Mouse (Mus musculus) lung, embryonic 16.5 days (tissue): Measurements from ENCODE around the gene D030056L22Rik. TPM values are rescaled to one million over a fixed set of nuclear protein-coding genes. Genes with fewer than 3 reads are reported as not detected.

Source experiments
- ATAC-seq: fragments of 200-750 bp; cut with Nextera tagmentation; 2 replicates; pipeline ENCODE4 v1.8.0; 2017; ENCODE audit warnings: low read depth, mild to moderate bottlenecking, moderate library complexity
- H3K27ac ChIP-seq: fragments of 300-500 bp; sonication (generic); 2 replicates; pipeline ENCODE4 v1.5.1; 2014; ENCODE audit warnings: mild to moderate bottlenecking, control low read depth, low read length
- H3K27me3 ChIP-seq: fragments of 300-500 bp; sonication (generic); 2 replicates; pipeline ENCODE4 v1.6.1; 2014; ENCODE audit warnings: low read depth, low read length, mixed read lengths; ENCODE audit not compliant: control insufficient read depth, insufficient read depth
- H3K36me3 ChIP-seq: fragments of 300-500 bp; sonication (generic); 2 replicates; pipeline ENCODE4 v1.6.1; 2014; ENCODE audit warnings: low read length; ENCODE audit not compliant: control insufficient read depth, insufficient read depth
- H3K4me1 ChIP-seq: fragments of 300-500 bp; sonication (generic); replicated peaks from 2 replicates; pipeline ENCODE4 v1.6.1; 2014; ENCODE audit warnings: low read length, mixed read lengths; ENCODE audit not compliant: control insufficient read depth, insufficient read depth
- H3K4me2 ChIP-seq: fragments of 300-500 bp; sonication (generic); 2 replicates; pipeline ENCODE4 v1.6.1; 2014; ENCODE audit warnings: low read depth, low read length, control low read depth
- H3K4me3 ChIP-seq: fragments of 300-500 bp; sonication (generic); 2 replicates; pipeline ENCODE4 v1.5.1; 2014; ENCODE audit warnings: mild to moderate bottlenecking, low read length, control low read depth
- H3K9ac ChIP-seq: fragments of 300-500 bp; sonication (generic); 2 replicates; pipeline ENCODE4 v1.6.1; 2014; ENCODE audit warnings: low read length, control low read depth
- H3K9me3 ChIP-seq: fragments of 300-500 bp; sonication (generic); 2 replicates; pipeline ENCODE4 v1.6.1; 2016; ENCODE audit warnings: low read length; ENCODE audit not compliant: control insufficient read depth
- WGBS: fragments of 180-500 bp; shearing (Covaris S2); extraction: QIAGEN DNeasy Blood & Tissue Kit; methylation state at CpG from one replicate; pipeline ENCODE4 v1.1.7; 2014; 5-methylcytosine and 5-hydroxymethylcytosine counted together
- polyA plus RNA-seq: library from polyadenylated mRNA; unstranded; fragments of >200 nt; fragmentation: Nextera tagmentation; extraction: Ambion mirVana; gene quantifications from 2 replicates; pipeline ENCODE4 v1.2.1, GENCODE M21; 2015

Gene D030056L22Rik
- 28.6 and 29.0 TPM in 2 replicates for polyA plus RNA-seq

DNA sequence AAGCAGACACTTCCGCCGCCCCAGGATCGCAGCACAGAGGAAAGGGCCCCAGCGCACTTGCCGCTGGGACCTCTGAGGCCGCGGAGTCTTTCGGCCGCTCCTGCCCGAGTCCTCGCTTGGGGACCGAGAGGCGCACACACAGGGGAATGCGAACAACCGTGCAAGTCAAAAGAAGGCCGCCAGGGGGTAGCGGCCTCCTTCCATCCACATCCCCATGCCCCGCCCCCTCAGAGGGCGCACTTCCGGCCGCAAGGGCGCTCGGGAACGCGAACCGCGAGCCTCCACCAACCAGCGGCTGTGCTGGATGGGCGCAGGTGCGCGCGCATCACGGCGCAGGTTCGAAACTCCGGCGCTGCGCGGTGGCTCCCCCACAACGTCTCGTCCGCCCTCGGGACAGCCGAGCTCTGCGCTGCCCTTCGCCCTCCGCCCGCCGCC, at the start of gene D030056L22Rik:
D030056L22Rik (plus strand) TSS at position 328 of the 435 bp plus-strand sequence.
- Histone ChIP-seq H3K9ac (peak within 1 kb of the TSS; percentile 84), H3K36me3 (no peaks in the 10 kb centered on the region), H3K27ac (peak within 1 kb of the TSS; percentile 95), H3K4me1 (peaks cover 17% of the 10 kb centered on the region), H3K9me3 (no peaks in the 10 kb centered on the region), H3K4me3 (peak within 1 kb of the TSS; percentile 96), H3K27me3 (no peaks in the 10 kb centered on the region), H3K4me2 (peak within 1 kb of the TSS; percentile 75)
- ATAC-seq: peak; percentile 98
- WGBS: under 1% methylated on average over 45 of the region's 49 CpGs

DNA sequence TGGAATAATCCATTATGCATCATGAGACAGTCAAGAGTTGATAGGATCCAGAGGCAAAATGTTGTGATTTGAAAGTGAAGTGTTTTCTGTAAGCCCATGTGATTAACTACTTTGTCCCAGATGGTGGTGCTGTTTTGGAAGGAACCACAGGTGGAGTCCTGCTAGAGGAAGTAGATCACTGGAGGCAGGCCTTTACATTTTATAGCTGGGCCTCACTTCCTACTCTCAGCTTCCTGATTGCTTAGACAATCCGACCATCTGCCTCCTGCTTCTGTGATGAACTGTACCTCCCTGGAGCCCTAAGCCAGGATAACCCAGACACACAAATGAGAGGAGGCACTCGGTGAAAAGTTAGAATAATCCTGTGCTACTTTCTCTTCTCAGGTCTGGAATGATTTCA, 49.1 kb upstream of the D030056L22Rik start:
- Histone ChIP-seq H3K9ac (no peak overlapping the region), H3K36me3 (no peaks in the 10 kb centered on the region), H3K9me3 (no peaks in the 10 kb centered on the region), H3K4me3 (no peak overlapping the region), H3K27me3 (no peaks in the 10 kb centered on the region), H3K4me2 (no peak overlapping the region), H3K27ac (no peak overlapping the region), H3K4me1 (no peaks in the 10 kb centered on the region)
- 53% methylated on average over 2 of the region's 2 CpGs for WGBS
- ATAC-seq: no peak

DNA sequence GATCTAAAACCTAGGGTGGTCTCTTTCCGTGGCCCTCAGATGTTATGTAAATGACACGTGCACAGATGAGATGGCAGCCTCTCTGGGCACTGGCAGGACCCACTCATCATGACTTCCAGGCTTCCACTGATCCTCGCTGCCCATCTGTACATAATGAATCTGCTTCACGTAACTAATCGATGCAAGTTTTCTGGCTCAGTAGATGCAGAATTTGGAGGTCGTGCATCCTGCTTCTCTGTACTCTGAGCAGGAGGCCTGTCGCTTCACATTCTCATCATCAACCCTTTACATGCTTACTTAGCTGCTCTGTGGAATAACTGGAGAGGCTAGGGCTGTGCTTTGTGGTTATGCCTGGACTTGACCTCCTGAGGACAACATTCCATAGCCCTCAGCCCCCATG, 46.0 kb upstream of the D030056L22Rik start:
- no peak overlapping the region for H3K27ac ChIP-seq
- no peak overlapping the region for H3K4me3 ChIP-seq
- H3K4me1 ChIP-seq: peaks cover 3% of the 10 kb centered on the region
- no peak overlapping the region for H3K9ac ChIP-seq
- no peaks in the 10 kb centered on the region for H3K27me3 ChIP-seq
- H3K36me3 ChIP-seq: no peaks in the 10 kb centered on the region
- no peak for ATAC-seq
- WGBS: 87% methylated on average over 7 of the region's 7 CpGs
- no peaks in the 10 kb centered on the region for H3K9me3 ChIP-seq
- no peak overlapping the region for H3K4me2 ChIP-seq

- no peak overlapping the region for H3K4me2 ChIP-seq
- H3K9ac ChIP-seq: no peak overlapping the region
- H3K36me3 ChIP-seq: no peaks in the 10 kb centered on the region
- H3K27me3 ChIP-seq: no peaks in the 10 kb centered on the region
- no peak for ATAC-seq
- H3K4me1 ChIP-seq: peaks cover 19% of the 10 kb centered on the region
- no peak overlapping the region for H3K27ac ChIP-seq
- WGBS: 92% methylated on average over 7 of the region's 7 CpGs
- H3K9me3 ChIP-seq: no peaks in the 10 kb centered on the region
- H3K4me3 ChIP-seq: no peak overlapping the region
Measured at GRCm38 (mm10) chr19:18669551-18669950, 43.4 kb upstream of the D030056L22Rik start.

- ATAC-seq: peak; percentile 98
- under 1% methylated on average over 49 of the region's 58 CpGs for WGBS
Measured at GRCm38 (mm10) chr19:18670608-18671007, 42.4 kb upstream of the D030056L22Rik start, which contains the start of gene Carnmt1. Gene Carnmt1 (plus strand): TSS chr19:18670764.

GRCm38 (mm10) chr19:18671056-18671741, 41.8 kb upstream of the D030056L22Rik start:
- H3K4me2 ChIP-seq: peak overlapping the region; percentile 59
- peak; percentile 70 for ATAC-seq
- H3K4me1 ChIP-seq: peaks cover 22% of the 10 kb centered on the region
- H3K9ac ChIP-seq: peak overlapping the region; percentile 87
- H3K4me3 ChIP-seq: peak overlapping the region; percentile 85
- no peaks in the 10 kb centered on the region for H3K36me3 ChIP-seq
- H3K27ac ChIP-seq: peak overlapping the region; percentile 87
- 0% methylated on average over 50 of the region's 64 CpGs for WGBS
- H3K27me3 ChIP-seq: no peaks in the 10 kb centered on the region
- H3K9me3 ChIP-seq: no peaks in the 10 kb centered on the region

More at GRCm38 (mm10) chr19:18670608-18671007, 42.4 kb upstream of the D030056L22Rik start, which contains the start of gene Carnmt1:
- Histone ChIP-seq H3K4me2 (peak within 1 kb of the TSS; percentile 59), H3K4me3 (peak within 1 kb of the TSS; percentile 85), H3K27ac (peak within 1 kb of the TSS; percentile 87), H3K9me3 (no peaks in the 10 kb centered on the region), H3K36me3 (no peaks in the 10 kb centered on the region), H3K9ac (peak within 1 kb of the TSS; percentile 87), H3K27me3 (no peaks in the 10 kb centered on the region), H3K4me1 (peaks cover 19% of the 10 kb centered on the region)

DNA sequence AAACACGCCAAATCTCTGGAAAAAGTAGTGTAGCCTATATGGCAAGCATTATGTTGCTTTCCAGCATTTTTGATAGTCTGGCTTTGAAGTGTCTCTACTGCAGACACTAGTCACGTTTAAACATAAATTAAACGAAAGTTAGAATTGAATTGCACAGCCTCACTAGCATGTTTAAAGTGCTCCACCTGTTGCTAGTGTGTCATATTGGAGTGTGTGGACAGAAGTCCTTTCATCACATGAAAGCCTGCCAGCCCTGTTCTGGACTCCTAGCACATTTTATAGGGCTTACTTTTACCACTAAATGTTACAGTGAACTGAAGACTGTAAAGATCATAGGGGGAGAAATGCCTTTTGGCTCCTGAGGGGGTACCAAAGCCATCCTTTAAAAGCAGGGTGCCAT, 40.5 kb upstream of the D030056L22Rik start:
- H3K4me2 ChIP-seq: peak overlapping the region; percentile 59
- 0 out of 2 replicates have a peak overlapping the region, but pooled peaks have one; percentile 2 for H3K9ac ChIP-seq
- no peaks in the 10 kb centered on the region for H3K9me3 ChIP-seq
- ATAC-seq: no peak
- H3K27me3 ChIP-seq: no peaks in the 10 kb centered on the region
- H3K36me3 ChIP-seq: no peaks in the 10 kb centered on the region
- peak overlapping the region; percentile 85 for H3K4me3 ChIP-seq
- 39% methylated on average over 3 of the region's 3 CpGs for WGBS
- H3K4me1 ChIP-seq: peaks cover 24% of the 10 kb centered on the region
- no peak overlapping the region for H3K27ac ChIP-seq

DNA sequence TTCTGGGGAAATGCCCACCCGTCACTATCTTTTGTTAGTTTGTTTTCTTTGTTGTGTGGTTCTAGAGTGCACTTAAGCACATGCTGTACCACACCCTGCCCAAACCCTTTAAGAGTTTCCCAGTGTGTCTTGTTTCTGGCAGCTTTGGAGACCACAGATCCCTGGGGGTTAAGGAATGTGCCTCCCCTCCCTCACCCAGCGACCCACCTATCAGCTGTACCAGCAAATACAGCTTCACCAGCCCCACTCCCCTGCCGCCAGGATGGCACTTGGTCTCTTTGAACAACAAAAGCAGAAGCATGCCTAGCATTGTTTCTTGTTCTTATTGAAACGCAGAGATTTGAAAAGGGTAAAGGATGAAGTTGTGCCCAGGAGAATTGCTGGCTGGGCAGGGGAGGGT, 39.9 kb upstream of the D030056L22Rik start:
- 46% methylated on average over 4 of the region's 4 CpGs for WGBS
- Histone ChIP-seq H3K27ac (no peak overlapping the region), H3K36me3 (no peaks in the 10 kb centered on the region), H3K9ac (peak overlapping the region; percentile 36; the same call in 1 of the 2 replicates), H3K27me3 (no peaks in the 10 kb centered on the region), H3K4me3 (no peak overlapping the region), H3K9me3 (no peaks in the 10 kb centered on the region), H3K4me2 (peak overlapping the region; percentile 31; the same call in 1 of the 2 replicates), H3K4me1 (peaks cover 24% of the 10 kb centered on the region)
- no peak for ATAC-seq

GRCm38 (mm10) chr19:18682142-18682541, 30.9 kb upstream of the D030056L22Rik start:
- WGBS: 70% methylated on average over 4 of the region's 4 CpGs
- Histone ChIP-seq H3K4me3 (no peak overlapping the region), H3K9ac (no peak overlapping the region), H3K36me3 (peaks cover 9% of the 10 kb centered on the region), H3K4me1 (no peaks in the 10 kb centered on the region), H3K27me3 (no peaks in the 10 kb centered on the region), H3K4me2 (no peak overlapping the region), H3K27ac (no peak overlapping the region), H3K9me3 (no peaks in the 10 kb centered on the region)
- no peak for ATAC-seq
